Mouse (Mus musculus) cortical plate, adult 2 months (tissue): ENCODE results near the gene Ano9.

Experiments used
- CTCF ChIP-seq: fragments of 200-500 bp; IDR thresholded peaks from 2 replicates; pipeline ENCODE4 v1.5.1; 2011; ENCODE audit warnings: mild to moderate bottlenecking, control low read depth, low read length; ENCODE audit not compliant: insufficient read depth; ENCODE audit errors: extremely low read depth
- POLR2A ChIP-seq: fragments of 200-500 bp; IDR thresholded peaks from 2 replicates; pipeline ENCODE4 v1.6.1; 2011; ENCODE audit warnings: mild to moderate bottlenecking, low read length, control low read depth; ENCODE audit not compliant: insufficient read depth; ENCODE audit errors: extremely low read depth

DNA sequence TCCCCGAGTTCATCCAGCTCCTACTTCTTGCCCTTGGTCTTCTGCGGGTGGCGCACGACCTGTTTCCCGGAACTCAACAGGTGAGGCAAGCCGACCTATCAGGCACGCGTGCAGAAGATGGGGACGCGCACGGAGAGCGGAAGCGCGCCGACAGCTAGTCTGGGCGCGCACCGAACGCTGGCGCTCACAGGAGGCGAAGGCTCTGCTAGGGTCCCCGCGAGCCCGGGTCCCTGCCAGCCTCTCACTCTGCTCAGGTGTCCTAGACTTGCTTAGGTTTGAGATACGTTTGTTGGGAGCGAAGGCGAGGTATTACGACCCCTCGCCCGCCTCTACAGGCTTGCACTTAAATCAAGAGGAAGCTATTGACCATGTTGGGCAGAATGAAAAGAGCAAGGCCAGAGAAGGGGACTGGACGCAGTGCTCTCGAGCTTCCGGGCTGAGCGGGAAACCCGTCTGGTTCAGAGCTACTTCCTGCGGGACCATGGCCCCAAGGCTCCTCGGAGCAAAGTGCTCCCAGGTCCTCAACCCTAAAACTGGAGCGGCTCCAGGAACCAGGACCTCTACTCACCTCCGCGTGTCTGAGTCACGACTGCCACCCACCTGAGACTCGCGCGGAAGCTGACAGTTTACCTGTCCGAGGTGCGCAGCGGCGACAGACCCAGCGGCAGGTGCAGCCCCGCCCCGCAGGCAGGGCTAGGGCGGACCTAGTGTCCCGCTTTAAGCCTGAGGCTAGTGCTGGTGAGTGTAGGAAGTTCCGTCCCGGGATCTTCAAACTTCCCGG lies 17.5 kb downstream of the Ano9 start, which contains the start of gene Sigirr:
- TF ChIP-seq POLR2A (no peak), CTCF (no peak)
